Mouse (Mus musculus) midbrain, postnatal 0 days (tissue): Measurements from ENCODE around the gene Snrnp70. TPM values are rescaled to one million over a fixed set of nuclear protein-coding genes. Genes with fewer than 3 reads are reported as not detected.
A peak's percentile ranks its signal among the peaks of the same experiment; 100 is the strongest.

Experiments
- ATAC-seq: fragments of 200-750 bp; cut with Nextera tagmentation; 2 replicates; pipeline ENCODE4 v1.8.0; 2017; ENCODE audit warnings: moderate number of reproducible peaks, mild to moderate bottlenecking, moderate TSS enrichment, moderate library complexity; ENCODE audit not compliant: low FRiP score
- DNase-seq: peaks from one replicate; pipeline ENCODE4 v3.0.0-alpha.2; 2015; ENCODE audit warnings: low spot score
- H3K27ac ChIP-seq: fragments of 300-500 bp; sonication (generic); 2 replicates; pipeline ENCODE4 v1.5.1; 2014; ENCODE audit warnings: low read depth, mild to moderate bottlenecking, low read length, mixed read lengths
- H3K27me3 ChIP-seq: fragments of 300-500 bp; sonication (generic); 2 replicates; pipeline ENCODE4 v1.6.1; 2014; ENCODE audit warnings: low read length, control low read depth, mixed read lengths; ENCODE audit not compliant: insufficient read depth
- H3K36me3 ChIP-seq: fragments of 300-500 bp; sonication (generic); 2 replicates; pipeline ENCODE4 v1.6.1; 2014; ENCODE audit warnings: low read length, control low read depth, mixed read lengths; ENCODE audit not compliant: insufficient read depth
- H3K4me1 ChIP-seq: fragments of 300-500 bp; sonication (generic); 2 replicates; pipeline ENCODE4 v1.6.1; 2014; ENCODE audit warnings: mild to moderate bottlenecking, control low read depth, antibody characterized with exemption, low read length, mixed read lengths; ENCODE audit not compliant: insufficient read depth
- H3K4me2 ChIP-seq: fragments of 300-500 bp; sonication (generic); 2 replicates; pipeline ENCODE4 v1.6.1; 2014; ENCODE audit warnings: low read depth, mild to moderate bottlenecking, low read length, mixed read lengths; ENCODE audit not compliant: poor library complexity, severe bottlenecking
- H3K4me3 ChIP-seq: fragments of 300-500 bp; sonication (generic); 2 replicates; pipeline ENCODE4 v1.5.1; 2014; ENCODE audit warnings: low read depth, mild to moderate bottlenecking, low read length, moderate library complexity
- H3K9ac ChIP-seq: fragments of 300-500 bp; sonication (generic); replicated peaks from 2 replicates; pipeline ENCODE4 v1.6.1; 2014; ENCODE audit warnings: mild to moderate bottlenecking, low read length, moderate library complexity, mixed read lengths; ENCODE audit not compliant: poor library complexity, severe bottlenecking
- H3K9me3 ChIP-seq: fragments of 300-500 bp; sonication (generic); 2 replicates; pipeline ENCODE4 v1.6.1; 2016; ENCODE audit warnings: low read length, control low read depth
- CTCF ChIP-seq: IDR thresholded peaks from 2 replicates; pipeline ENCODE4 v1.5.1; 2016; ENCODE audit warnings: antibody characterized with exemption, mild to moderate bottlenecking
- WGBS: fragments of 180-500 bp; shearing (Covaris S2); extraction: QIAGEN DNeasy Blood & Tissue Kit; methylation state at CpG from one replicate; pipeline ENCODE4 v1.1.7; 2014; 5-methylcytosine and 5-hydroxymethylcytosine counted together
- polyA plus RNA-seq: library from polyadenylated mRNA; unstranded; fragments of >200 nt; fragmentation: Nextera tagmentation; extraction: Ambion mirVana; gene quantifications from 2 replicates; pipeline ENCODE4 v1.2.1, GENCODE M21; 2015
- total RNA-seq: library from RNA; depleted of rRNA; stranded (reverse); fragments of >200 nt; gene quantifications from 2 replicates; pipeline ENCODE4 v1.2.3, GENCODE M21; 2014

Gene Snrnp70
- total and polyA plus RNA-seq, 2 experiments from 2014 or later: 131 to 249 TPM

DNA sequence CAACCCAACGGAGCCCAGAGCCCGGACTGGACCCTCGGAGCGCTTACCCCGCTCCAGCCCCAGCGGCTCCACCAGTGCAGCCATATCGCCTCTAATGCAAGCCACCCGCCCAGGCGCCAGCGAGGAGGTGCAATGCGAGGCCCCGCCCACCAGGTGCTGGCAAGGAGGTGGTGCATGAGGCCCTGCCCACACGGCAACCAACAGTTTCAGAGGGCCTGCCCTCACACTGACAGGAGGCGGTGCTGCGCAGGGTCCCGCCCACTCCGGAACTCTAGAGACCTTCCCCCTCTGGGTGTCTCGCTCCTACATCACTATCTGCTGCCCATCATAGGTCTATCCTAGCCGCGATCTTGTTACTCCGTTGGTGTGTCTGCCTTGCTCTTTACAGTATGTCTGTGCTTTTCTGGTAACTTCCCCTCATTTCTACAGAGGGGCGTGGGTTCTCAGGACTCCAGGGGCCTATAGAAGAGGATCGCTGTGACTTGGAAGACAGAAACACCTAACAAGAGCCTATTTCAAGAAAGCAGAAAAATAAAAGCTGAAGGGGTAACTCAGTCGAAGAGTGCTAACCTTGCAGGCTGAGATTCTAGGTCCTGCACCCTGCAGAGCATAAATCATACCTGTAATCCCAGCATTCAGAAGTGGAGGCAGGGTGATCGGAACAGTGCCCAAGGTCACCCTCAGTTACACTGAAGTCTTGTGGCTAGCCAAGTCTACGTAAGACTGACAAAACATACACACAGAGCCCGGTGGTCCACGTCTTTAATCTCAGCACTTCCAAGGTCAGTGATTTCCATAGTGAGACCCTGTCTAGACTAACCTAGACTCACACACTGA lies 24.8 kb downstream of the Snrnp70 start, which contains the start of gene Lin7b:
Gene Lin7b, minus strand, starts transcription at position 109 of the 837 bp plus-strand sequence.
- peak within 1 kb of the TSS; percentile 92 for H3K4me2 ChIP-seq
- no peaks in the 10 kb centered on the region for H3K27me3 ChIP-seq
- DNase-seq (peak; percentile 85), ATAC-seq (peak; percentile 35)
- H3K4me1 ChIP-seq: peaks cover 15% of the 10 kb centered on the region; the same call in 1 of the 2 replicates
- peak within 1 kb of the TSS; percentile 54 for H3K4me3 ChIP-seq
- H3K9ac ChIP-seq: peak within 1 kb of the TSS; percentile 66
- H3K27ac ChIP-seq: peak within 1 kb of the TSS; percentile 39; the same call in 1 of the 2 replicates
- peak; percentile 40 for TF ChIP-seq CTCF
- H3K9me3 ChIP-seq: no peaks in the 10 kb centered on the region
- peaks cover 10% of the 10 kb centered on the region for H3K36me3 ChIP-seq
- 12% methylated on average over 25 of the region's 28 CpGs for WGBS

GRCm38 (mm10) chr7:45369836-45370474 lies 25.6 kb downstream of the Snrnp70 start:
- ATAC-seq: peak; percentile 1; the same call in 1 of the 2 replicates
- peak; percentile 47 for DNase-seq
- H3K27ac ChIP-seq: peak overlapping the region; percentile 39; the same call in 1 of the 2 replicates

GRCm38 (mm10) chr7:45369022-45369745 lies 26.4 kb downstream of the Snrnp70 start:
- Histone ChIP-seq H3K4me1 (peaks cover 22% of the 10 kb centered on the region; the same call in 1 of the 2 replicates), H3K4me2 (peak overlapping the region; percentile 92), H3K27ac (no peak overlapping the region), H3K36me3 (peaks cover 7% of the 10 kb centered on the region), H3K4me3 (peak overlapping the region; percentile 54), H3K27me3 (no peaks in the 10 kb centered on the region), H3K9ac (peak overlapping the region; percentile 66; the same call in 1 of the 2 replicates), H3K9me3 (no peaks in the 10 kb centered on the region)
- ATAC-seq: no peak
- no peak for DNase-seq
- WGBS: 77% methylated on average over 16 of the region's 16 CpGs
- TF ChIP-seq CTCF: no peak

More at GRCm38 (mm10) chr7:45369836-45370474, 25.6 kb downstream of the Snrnp70 start:
- Histone ChIP-seq H3K4me2 (peak overlapping the region; percentile 92), H3K27me3 (no peaks in the 10 kb centered on the region), H3K36me3 (peaks cover 7% of the 10 kb centered on the region), H3K9ac (peak overlapping the region; percentile 66), H3K4me3 (peak overlapping the region; percentile 54), H3K4me1 (peaks cover 22% of the 10 kb centered on the region; the same call in 1 of the 2 replicates), H3K9me3 (no peaks in the 10 kb centered on the region)
- 7% methylated on average over 51 of the region's 52 CpGs for WGBS
- TF ChIP-seq CTCF: no peak

- Histone ChIP-seq H3K9me3 (no peaks in the 10 kb centered on the region), H3K36me3 (peaks cover 3% of the 10 kb centered on the region; the same call in 1 of the 2 replicates), H3K4me3 (peak overlapping the region; percentile 86), H3K4me1 (peaks cover 24% of the 10 kb centered on the region; the same call in 1 of the 2 replicates), H3K4me2 (peak overlapping the region; percentile 80), H3K27ac (no peak overlapping the region), H3K9ac (peak overlapping the region; percentile 63), H3K27me3 (no peaks in the 10 kb centered on the region)
- ATAC-seq (no peak), DNase-seq (no peak)
- no peak for TF ChIP-seq CTCF
- 75% methylated on average over 15 of the region's 15 CpGs for WGBS
Observed at GRCm38 (mm10) chr7:45368178-45368577, 27.4 kb downstream of the Snrnp70 start.

DNA sequence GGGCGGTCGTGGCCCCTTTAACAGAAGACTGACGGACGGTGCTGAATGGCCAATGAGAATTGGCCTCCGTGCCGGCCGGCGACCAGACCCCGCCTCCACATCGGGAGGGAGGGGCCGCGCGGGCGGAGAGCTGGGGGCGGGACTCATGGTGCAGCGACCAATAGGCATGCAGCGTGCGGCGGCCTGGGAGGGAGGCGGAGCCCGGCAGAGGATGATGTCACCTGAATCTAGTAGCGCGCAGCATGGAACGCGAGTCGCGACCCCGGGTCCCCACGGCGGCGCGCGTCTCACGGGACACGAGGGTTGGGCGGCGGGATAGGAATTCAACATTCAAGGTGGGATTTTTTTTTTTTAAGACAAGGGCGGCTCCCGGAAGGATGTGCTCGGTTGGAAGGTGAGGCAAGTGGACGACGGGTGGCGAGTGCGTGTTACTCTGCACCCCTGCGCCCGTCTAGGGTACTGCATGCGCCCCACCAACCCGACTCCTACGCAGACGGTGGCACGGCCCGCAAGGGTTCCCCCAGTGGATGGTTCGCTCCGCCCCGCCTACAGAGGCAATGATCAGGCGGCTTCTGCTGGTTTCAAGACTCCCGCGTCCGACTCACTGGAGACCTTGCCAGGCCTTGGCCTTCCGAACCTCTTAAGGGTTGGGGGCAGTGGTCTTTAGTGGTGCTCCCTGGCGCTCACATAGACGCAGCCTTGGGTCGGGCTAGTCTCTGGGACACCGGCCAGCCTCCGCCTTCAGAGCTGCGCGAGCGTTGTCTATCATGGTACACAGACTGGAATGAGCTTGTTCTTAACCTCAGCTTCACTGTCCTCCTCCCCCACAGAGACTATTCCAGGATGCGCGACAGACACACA lies 28.3 kb downstream of the Snrnp70 start:
- peak overlapping the region; percentile 90 for H3K27ac ChIP-seq
- H3K9ac ChIP-seq: peak overlapping the region; percentile 95
- H3K4me1 ChIP-seq: peaks cover 31% of the 10 kb centered on the region; the same call in 1 of the 2 replicates
- TF ChIP-seq CTCF: peak; percentile 83
- H3K36me3 ChIP-seq: no peaks in the 10 kb centered on the region; the same call in 1 of the 2 replicates
- DNase-seq: peak; percentile 97
- no peaks in the 10 kb centered on the region for H3K27me3 ChIP-seq
- peak overlapping the region; percentile 86 for H3K4me3 ChIP-seq
- ATAC-seq: peak; percentile 92
- peak overlapping the region; percentile 80 for H3K4me2 ChIP-seq
- no peaks in the 10 kb centered on the region for H3K9me3 ChIP-seq
- under 1% methylated on average over 68 of the region's 70 CpGs for WGBS
